In the genomic region with DNA sequence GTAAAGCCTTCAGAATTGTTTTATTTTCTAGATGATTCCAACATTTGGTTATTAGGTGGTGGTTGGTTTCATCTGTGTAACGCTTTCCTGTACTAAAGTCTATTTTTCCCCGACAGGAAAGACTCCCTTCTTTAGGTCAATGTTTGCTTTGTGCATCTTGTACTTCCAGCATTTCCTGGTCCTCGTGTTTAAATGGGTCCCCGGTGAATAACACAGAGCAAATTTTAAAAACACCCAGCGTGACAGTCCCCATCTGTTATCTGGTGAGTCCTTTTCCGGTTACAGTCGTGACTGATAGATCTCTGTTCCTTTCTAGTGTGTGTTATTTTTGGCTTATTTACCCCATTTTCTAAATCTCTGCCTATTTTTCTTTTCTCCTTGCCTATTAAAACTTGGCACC, we compare ENCODE assay signal across 25 mouse cellular contexts. TPM values are rescaled to one million over a fixed set of nuclear protein-coding genes. Genes with fewer than 3 reads are reported as not detected.
DNase-seq lines count a peak whose midpoint lies in the region; ATAC-seq and TF ChIP-seq lines count a peak whose summit lies in the region.
"Had no signal": no experiment of that assay in that cellular context is flagged by ENCODE, and none has a peak within 500 bp of the region (broad histone marks: within the 10 kb centered on the region; RNA-seq: fewer than 3 reads in every experiment).

No protein-coding gene starts in this region.

- peak; percentile 11 for DNase-seq in embryo, embryonic 10 days (ENCODE audit: low spot score)
- no peak for DNase-seq in embryo, embryonic 11 days
- DNase-seq in heart, postnatal 25 days (ENCODE audit: low spot score) = no peak
- DNase-seq in CH12.LX (ENCODE audit: extremely low read depth) = no peak
- DNase-seq in kidney, postnatal 0 days (ENCODE audit: low spot score) = peak; percentile 84
- no peak for DNase-seq in hindbrain, postnatal 0 days (ENCODE audit: low spot score)
- DNase-seq: adrenal gland, adult 8-10 months; cerebellum, adult 9-10 months; forebrain, postnatal 0 days; gastrocnemius, postnatal 36 days; layer of hippocampus, adult 9-11 months; lung, adult 18-20 months had no signal

- TF ChIP-seq RAD21 in CH12.LX (IDR thresholded peaks at IDR 0.05; ENCODE audit: low read depth, low read length) = no peak

- TF ChIP-seq CTCF in CH12.LX (conservative IDR thresholded peaks at IDR 0.05 in 1 of 2, IDR thresholded peaks at IDR 0.05 in 1 of 2; ENCODE audit: low read depth in 2 of 2, low read length in 2 of 2) = no peak
- no peak for TF ChIP-seq CTCF in kidney, postnatal 0 days (IDR thresholded peaks at IDR 0.05; ENCODE audit: low read depth)
- no peak for TF ChIP-seq CTCF in hindbrain, postnatal 0 days (IDR thresholded peaks at IDR 0.05; ENCODE audit: low read depth)

- 40% methylated on average over 7 of the region's 7 CpGs for WGBS in heart, embryonic 14.5 days
- WGBS in kidney, postnatal 0 days = 24% methylated on average over 7 of the region's 7 CpGs
- WGBS in liver, embryonic 12.5 days (ENCODE audit: insufficient replicate concordance) = 33% methylated on average over 7 of the region's 7 CpGs
- WGBS in hindbrain, postnatal 0 days = 51% methylated on average over 7 of the region's 7 CpGs

- peak overlapping the region; percentile 11; the same call in 1 of the 2 replicates for H3K4me2 ChIP-seq in heart, embryonic 14.5 days (ENCODE audit: low read length)
- H3K4me2 ChIP-seq in CH12.LX (ENCODE audit: insufficient read depth, low read depth, poor library complexity, severe bottlenecking) = 0 out of 2 replicates have a peak overlapping the region, but pooled peaks have one; percentile 9
- peak overlapping the region; percentile 21; the same call in 1 of the 2 replicates for H3K4me2 ChIP-seq in kidney, postnatal 0 days (ENCODE audit: low read length)
- no peak overlapping the region for H3K4me2 ChIP-seq in liver, embryonic 12.5 days
- no peak overlapping the region for H3K4me2 ChIP-seq in hindbrain, postnatal 0 days (ENCODE audit: low read depth, low read length)
- H3K4me2 ChIP-seq: embryonic facial prominence, embryonic 15.5 days; midbrain, embryonic 12.5 days; neural tube, embryonic 12.5 days had no signal

- no peaks in the 10 kb centered on the region for H3K27me3 ChIP-seq in heart, embryonic 14.5 days (ENCODE audit: control insufficient read depth, insufficient read depth, low read length)
- H3K27me3 ChIP-seq in CH12.LX (replicated peaks) = no peaks in the 10 kb centered on the region
- no peaks in the 10 kb centered on the region for H3K27me3 ChIP-seq in kidney, postnatal 0 days (ENCODE audit: insufficient read depth, low read length)
- no peaks in the 10 kb centered on the region for H3K27me3 ChIP-seq in liver, embryonic 12.5 days (replicated peaks)
- H3K27me3 ChIP-seq in hindbrain, postnatal 0 days (ENCODE audit: insufficient read depth, low read length) = no peaks in the 10 kb centered on the region
- H3K27me3 ChIP-seq: embryonic facial prominence, embryonic 15.5 days; neural tube, embryonic 12.5 days; Patski had no signal

- no peaks in the 10 kb centered on the region for H3K9me3 ChIP-seq in heart, embryonic 14.5 days (ENCODE audit: control insufficient read depth, low read length)
- H3K9me3 ChIP-seq in CH12.LX (replicated peaks; ENCODE audit: low read length) = no peaks in the 10 kb centered on the region
- no peaks in the 10 kb centered on the region for H3K9me3 ChIP-seq in kidney, postnatal 0 days (replicated peaks; ENCODE audit: low read length)
- no peaks in the 10 kb centered on the region for H3K9me3 ChIP-seq in liver, embryonic 12.5 days (replicated peaks)
- no peaks in the 10 kb centered on the region for H3K9me3 ChIP-seq in hindbrain, postnatal 0 days (ENCODE audit: low read length)
- H3K9me3 ChIP-seq: embryonic facial prominence, embryonic 15.5 days; limb, embryonic 10.5 days; midbrain, embryonic 12.5 days; neural tube, embryonic 12.5 days had no signal

- ATAC-seq in heart, embryonic 14.5 days (ENCODE audit: insufficient number of reproducible peaks, insufficient read depth, low FRiP score, low read depth) = no peak
- no peak for ATAC-seq in kidney, postnatal 0 days (replicated peaks; ENCODE audit: low FRiP score, low read depth)
- no peak for ATAC-seq in liver, embryonic 12.5 days
- no peak for ATAC-seq in hindbrain, postnatal 0 days
- ATAC-seq: forebrain, postnatal 0 days; Patski had no signal

- dilution Hi-C loops in CH12.LX (cut with MboI; ENCODE audit: extremely low pct_ligation_motif_present, extremely low pct_unique_long_range_greater_than_20kb, low sequenced_read_pairs) = no loop called here

- 0 out of 4 replicates have a peak overlapping the region, but pooled peaks of 1 of the 2 experiments have one; percentile 10 for H3K27ac ChIP-seq in heart, embryonic 14.5 days (replicated peaks in 1 of 2; ENCODE audit: control insufficient read depth in 1 of 2, insufficient read depth in 1 of 2, low read depth in 2 of 2, low read length in 2 of 2)
- no peak overlapping the region for H3K27ac ChIP-seq in CH12.LX (ENCODE audit: insufficient read depth, low read depth)
- H3K27ac ChIP-seq in kidney, postnatal 0 days = no peak overlapping the region
- no peak overlapping the region for H3K27ac ChIP-seq in liver, embryonic 12.5 days
- H3K27ac ChIP-seq in hindbrain, postnatal 0 days = no peak overlapping the region
- H3K27ac ChIP-seq: embryonic facial prominence, embryonic 15.5 days; left cerebral cortex, adult 2 months; limb, embryonic 10.5 days; macrophage; midbrain, embryonic 12.5 days; neural tube, embryonic 12.5 days had no signal

- peaks cover 2 to 5% of the 10 kb centered on the region in 2 experiments; a peak in 1 of 4 replicates for H3K4me1 ChIP-seq in heart, embryonic 14.5 days (ENCODE audit: control insufficient read depth in 2 of 2, insufficient read depth in 2 of 2, low read length in 2 of 2)
- peaks cover 0 to 9% of the 10 kb centered on the region in 2 experiments; a peak in 2 of 4 replicates for H3K4me1 ChIP-seq in CH12.LX (ENCODE audit: control insufficient read depth in 1 of 2, insufficient read depth in 2 of 2)
- H3K4me1 ChIP-seq in kidney, postnatal 0 days (replicated peaks; ENCODE audit: insufficient read depth, low read length) = no peaks in the 10 kb centered on the region
- no peaks in the 10 kb centered on the region for H3K4me1 ChIP-seq in liver, embryonic 12.5 days
- no peaks in the 10 kb centered on the region for H3K4me1 ChIP-seq in hindbrain, postnatal 0 days (ENCODE audit: insufficient read depth, low read length)
- H3K4me1 ChIP-seq: embryonic facial prominence, embryonic 15.5 days had no signal

- TF ChIP-seq POLR2A in CH12.LX (IDR thresholded peaks at IDR 0.05; ENCODE audit: low read depth, low read length) = no peak

- H3K36me3 ChIP-seq in heart, embryonic 14.5 days (ENCODE audit: control insufficient read depth, insufficient read depth, low read length) = no peaks in the 10 kb centered on the region
- H3K36me3 ChIP-seq in CH12.LX (replicated peaks in 1 of 2; ENCODE audit: control insufficient read depth in 1 of 2, insufficient read depth in 1 of 2, low read length in 1 of 2) = no peaks in the 10 kb centered on the region
- no peaks in the 10 kb centered on the region for H3K36me3 ChIP-seq in kidney, postnatal 0 days (ENCODE audit: insufficient read depth, low read length)
- H3K36me3 ChIP-seq in liver, embryonic 12.5 days = no peaks in the 10 kb centered on the region
- H3K36me3 ChIP-seq in hindbrain, postnatal 0 days (ENCODE audit: insufficient read depth, low read length) = no peaks in the 10 kb centered on the region
- H3K36me3 ChIP-seq: embryonic facial prominence, embryonic 15.5 days; limb, embryonic 10.5 days; midbrain, embryonic 12.5 days; neural tube, embryonic 12.5 days had no signal

- TF ChIP-seq EP300 in CH12.LX (IDR thresholded peaks at IDR 0.05; ENCODE audit: low read length) = no peak

- in situ Hi-C loops in CH12.LX (cut with MboI; ENCODE audit: low pct_ligation_motif_present, low pct_unique_long_range_greater_than_20kb, low sequenced_read_pairs) = no loop called here

- H3K79me2 ChIP-seq in CH12.LX (replicated peaks; ENCODE audit: control insufficient read depth, extremely low read depth, insufficient read depth, poor library complexity, severe bottlenecking) = no peaks in the 10 kb centered on the region

- H3K4me3 ChIP-seq in heart, embryonic 14.5 days (ENCODE audit: control insufficient read depth in 1 of 2, insufficient read depth in 1 of 2, low read depth in 1 of 2, low read length in 2 of 2) = no peak overlapping the region
- H3K4me3 ChIP-seq in CH12.LX (replicated peaks in 1 of 3; ENCODE audit: low read depth in 2 of 3, low read length in 2 of 3, poor library complexity in 1 of 3) = no peak overlapping the region
- no peak overlapping the region for H3K4me3 ChIP-seq in kidney, postnatal 0 days (replicated peaks; ENCODE audit: low read depth, low read length)
- no peak overlapping the region for H3K4me3 ChIP-seq in liver, embryonic 12.5 days
- H3K4me3 ChIP-seq in hindbrain, postnatal 0 days (ENCODE audit: low read length) = no peak overlapping the region
- H3K4me3 ChIP-seq: embryonic facial prominence, embryonic 15.5 days; left cerebral cortex, adult 2 months; limb, embryonic 10.5 days; midbrain, embryonic 12.5 days; neural tube, embryonic 12.5 days had no signal

- no peak overlapping the region for H3K9ac ChIP-seq in heart, embryonic 14.5 days (ENCODE audit: low read length)
- H3K9ac ChIP-seq in CH12.LX (ENCODE audit: insufficient read depth, low read depth) = no peak overlapping the region
- no peak overlapping the region for H3K9ac ChIP-seq in kidney, postnatal 0 days (ENCODE audit: low read depth, low read length)
- H3K9ac ChIP-seq in liver, embryonic 12.5 days = no peak overlapping the region
- no peak overlapping the region for H3K9ac ChIP-seq in hindbrain, postnatal 0 days (replicated peaks; ENCODE audit: low read length)
- H3K9ac ChIP-seq: embryonic facial prominence, embryonic 15.5 days; forebrain, postnatal 0 days; midbrain, embryonic 12.5 days; neural tube, embryonic 12.5 days had no signal

- intact Hi-C loops in heart, postnatal 25 days (cut with DNase I) = no loop called here

RNA-seq across cellular contexts. Expression of a gene that starts 16.3 kb away (rescaled TPM):
- polyA plus RNA-seq in heart, embryonic 14.5 days (2014; fragmentation: Nextera tagmentation; extraction: Ambion mirVana) = not detected in 2 replicates
- total RNA-seq in heart, postnatal 25 days (2021) = not detected
- total RNA-seq in CH12.LX (2012; rRNA removed) = not detected in 2 replicates
- not detected in 2 replicates for total RNA-seq in CH12.LX (2014; rRNA removed)
- polyA plus RNA-seq in CH12.LX (2012; ENCODE audit: insufficient read length, low read depth) = not detected in 2 replicates
- not detected in 2 replicates for polyA plus RNA-seq in kidney, postnatal 0 days (2015; fragmentation: Nextera tagmentation; extraction: Ambion mirVana)
- polyA plus RNA-seq in liver, embryonic 12.5 days (2016; fragmentation: Nextera tagmentation; extraction: Ambion mirVana) = not detected in 2 replicates
- total RNA-seq in hindbrain, postnatal 0 days (2014; rRNA removed) = not detected in 2 replicates
- not detected in 2 replicates for polyA plus RNA-seq in hindbrain, postnatal 0 days (2015; fragmentation: Nextera tagmentation; extraction: Ambion mirVana)
- total RNA-seq: adrenal gland, adult 8-10 months; ES-E14; forebrain, postnatal 0 days; gastrocnemius, postnatal 36 days; liver, adult 2 months had no signal
- polyA plus RNA-seq: cortical plate, adult 2 months; embryonic facial prominence, embryonic 15.5 days; forebrain, postnatal 0 days; hindbrain, embryonic 11.5 days; limb, embryonic 10.5 days; liver, adult 2 months; macrophage; midbrain, embryonic 12.5 days; neural tube, embryonic 12.5 days; Patski had no signal

RNA-seq across cellular contexts. Expression of a gene that starts 31.0 kb away (rescaled TPM):
- 4.1 and 5.8 TPM in 2 replicates for polyA plus RNA-seq in heart, embryonic 14.5 days (2014; fragmentation: Nextera tagmentation; extraction: Ambion mirVana)
- under 1 TPM; 0.39 to 0.45 TPM for total RNA-seq in heart, postnatal 25 days (2021)
- not detected in 2 replicates for total RNA-seq in CH12.LX (2012; rRNA removed)
- total RNA-seq in CH12.LX (2014; rRNA removed) = not detected in 2 replicates
- polyA plus RNA-seq in CH12.LX (2012; ENCODE audit: insufficient read length, low read depth) = not detected in 2 replicates
- 26.0 and 27.4 TPM in 2 replicates for polyA plus RNA-seq in kidney, postnatal 0 days (2015; fragmentation: Nextera tagmentation; extraction: Ambion mirVana)
- polyA plus RNA-seq in liver, embryonic 12.5 days (2016; fragmentation: Nextera tagmentation; extraction: Ambion mirVana) = 3.1 and 3.5 TPM in 2 replicates
- 71.1 and 77.3 TPM in 2 replicates for total RNA-seq in hindbrain, postnatal 0 days (2014; rRNA removed)
- 74.4 and 74.9 TPM in 2 replicates for polyA plus RNA-seq in hindbrain, postnatal 0 days (2015; fragmentation: Nextera tagmentation; extraction: Ambion mirVana)
- polyA plus RNA-seq: macrophage had no signal

Comparison
In these comparisons a context has a peak if more than half of its experiments do, and no peak if none do; other contexts are left out.
1. DNase-seq: peak in embryo, embryonic 10 days (single experiment) and kidney, postnatal 0 days (single experiment); none in embryo, embryonic 11 days (single experiment), heart, postnatal 25 days (single experiment), CH12.LX (single experiment) and hindbrain, postnatal 0 days (single experiment).
2. H3K4me2 ChIP-seq: peak in heart, embryonic 14.5 days (single experiment), CH12.LX (single experiment) and kidney, postnatal 0 days (single experiment); none in liver, embryonic 12.5 days (single experiment) and hindbrain, postnatal 0 days (single experiment).